Comparison of ENCODE assay signal across 8 mouse cellular contexts in genomic region chr3:158561256-158561986, GRCm38 (mm10). TPM values are rescaled to one million over a fixed set of nuclear protein-coding genes. Genes with fewer than 3 reads are reported as not detected.
DNase-seq lines count a peak whose midpoint lies in the region; ATAC-seq and TF ChIP-seq lines count a peak whose summit lies in the region.

No protein-coding gene starts in this region.

- peak overlapping the region; percentile 78 for H3K4me2 ChIP-seq in lung, postnatal 0 days (replicated peaks; ENCODE audit: low read depth, low read length)
- H3K4me2 ChIP-seq in embryonic facial prominence, embryonic 11.5 days (ENCODE audit: low read depth, low read length), result peak overlapping the region; percentile 98
- H3K4me2 ChIP-seq in neural tube, embryonic 12.5 days (replicated peaks), result peak overlapping the region; percentile 96

- under 1% methylated on average over 46 of the region's 55 CpGs for WGBS in lung, postnatal 0 days
- 1% methylated on average over 54 of the region's 55 CpGs for WGBS in lung, adult 2 months
- under 1% methylated on average over 35 of the region's 55 CpGs for WGBS in embryonic facial prominence, embryonic 11.5 days
- WGBS in hindbrain, embryonic 10.5 days, result under 1% methylated on average over 55 of the region's 55 CpGs
- under 1% methylated on average over 55 of the region's 55 CpGs for WGBS in neural tube, embryonic 12.5 days

- peak; percentile 15 for DNase-seq in lung, postnatal 0 days (ENCODE audit: low spot score)
- DNase-seq in lung, adult 2 months, result no peak
- peak; percentile 41 for DNase-seq in embryonic facial prominence, embryonic 11.5 days (ENCODE audit: low spot score)
- peak; percentile 60 for DNase-seq in hindbrain, embryonic 10.5 days (ENCODE audit: low spot score)
- peak; percentile 89 for DNase-seq in left cerebral cortex, postnatal 4 days
- no peak for DNase-seq in adrenal gland, adult 8-10 months

- ATAC-seq in lung, postnatal 0 days, result peak; percentile 32; the same call in 1 of the 2 replicates
- ATAC-seq in embryonic facial prominence, embryonic 11.5 days (replicated peaks; ENCODE audit: insufficient number of reproducible peaks, low FRiP score, low TSS enrichment, low read depth), result peak; percentile 69
- ATAC-seq in neural tube, embryonic 12.5 days (ENCODE audit: low FRiP score, low read depth), result peak; percentile 83
- no peak for ATAC-seq in monocyte, adult 5-6 weeks (replicated peaks; ENCODE audit: insufficient number of reproducible peaks, low FRiP score, low TSS enrichment, poor library complexity, severe bottlenecking)

- no peaks in the 10 kb centered on the region for H3K36me3 ChIP-seq in lung, postnatal 0 days (ENCODE audit: insufficient read depth, low read length)
- H3K36me3 ChIP-seq in embryonic facial prominence, embryonic 11.5 days (replicated peaks; ENCODE audit: control insufficient read depth, insufficient read depth, low read depth, low read length), result no peaks in the 10 kb centered on the region
- H3K36me3 ChIP-seq in hindbrain, embryonic 10.5 days, result no peaks in the 10 kb centered on the region
- H3K36me3 ChIP-seq in neural tube, embryonic 12.5 days, result no peaks in the 10 kb centered on the region

- intact Hi-C loops in left cerebral cortex, postnatal 4 days (cut with DNase I), result loop anchor here (10.0 kb wide), 2 partner anchors 333 to 713 kb away; no protein-coding TSS in a partner anchor

- no peak for TF ChIP-seq POLR2A in lung, adult 2 months (IDR thresholded peaks at IDR 0.05; ENCODE audit: borderline replicate concordance, extremely low read depth, low read depth, low read length)

- no peak for TF ChIP-seq EP300 in lung, postnatal 0 days (IDR thresholded peaks at IDR 0.05)

- H3K9ac ChIP-seq in lung, postnatal 0 days (replicated peaks; ENCODE audit: low read depth), result no peak overlapping the region
- peak overlapping the region; percentile 63 for H3K9ac ChIP-seq in embryonic facial prominence, embryonic 11.5 days (replicated peaks; ENCODE audit: low read length)
- peak overlapping the region; percentile 77 for H3K9ac ChIP-seq in neural tube, embryonic 12.5 days

- peak overlapping the region; percentile 45 for H3K4me3 ChIP-seq in lung, postnatal 0 days (ENCODE audit: low read depth, low read length)
- no peak overlapping the region for H3K4me3 ChIP-seq in lung, adult 2 months (replicated peaks; ENCODE audit: extremely low read depth, low read depth, low read length)
- H3K4me3 ChIP-seq in embryonic facial prominence, embryonic 11.5 days (ENCODE audit: low read depth, low read length), result peak overlapping the region; percentile 59
- H3K4me3 ChIP-seq in hindbrain, embryonic 10.5 days, result peak overlapping the region; percentile 79
- peak overlapping the region; percentile 70 for H3K4me3 ChIP-seq in neural tube, embryonic 12.5 days

- H3K4me1 ChIP-seq in lung, postnatal 0 days (ENCODE audit: insufficient read depth, low read depth, low read length), result no peaks in the 10 kb centered on the region
- H3K4me1 ChIP-seq in lung, adult 2 months (ENCODE audit: control insufficient read depth, insufficient read depth, low read length), result no peaks in the 10 kb centered on the region
- H3K4me1 ChIP-seq in embryonic facial prominence, embryonic 11.5 days (ENCODE audit: control insufficient read depth, insufficient read depth, low read length), result no peaks in the 10 kb centered on the region
- peaks cover 32% of the 10 kb centered on the region for H3K4me1 ChIP-seq in hindbrain, embryonic 10.5 days (replicated peaks)
- peaks cover 16% of the 10 kb centered on the region; the same call in 1 of the 2 replicates for H3K4me1 ChIP-seq in neural tube, embryonic 12.5 days

- no peak for TF ChIP-seq CTCF in lung, postnatal 0 days (IDR thresholded peaks at IDR 0.05)
- TF ChIP-seq CTCF in lung, adult 2 months (IDR thresholded peaks at IDR 0.05; ENCODE audit: insufficient read depth, low read length), result no peak

- H3K27me3 ChIP-seq in lung, postnatal 0 days (replicated peaks; ENCODE audit: insufficient read depth, low read length), result peaks cover 20% of the 10 kb centered on the region; the same call in 1 of the 2 replicates
- H3K27me3 ChIP-seq in embryonic facial prominence, embryonic 11.5 days (ENCODE audit: control insufficient read depth, insufficient read depth, low read length), result peaks cover 24% of the 10 kb centered on the region
- H3K27me3 ChIP-seq in hindbrain, embryonic 10.5 days (ENCODE audit: insufficient read depth, poor library complexity, severe bottlenecking), result peaks cover 58% of the 10 kb centered on the region
- H3K27me3 ChIP-seq in neural tube, embryonic 12.5 days (replicated peaks), result 0 out of 2 replicates have a peak, but pooled peaks cover 6% of the 10 kb centered on the region

- H3K9me3 ChIP-seq in lung, postnatal 0 days (ENCODE audit: low read length), result no peaks in the 10 kb centered on the region
- H3K9me3 ChIP-seq in embryonic facial prominence, embryonic 11.5 days (replicated peaks; ENCODE audit: control insufficient read depth, low read length), result no peaks in the 10 kb centered on the region
- no peaks in the 10 kb centered on the region for H3K9me3 ChIP-seq in hindbrain, embryonic 10.5 days
- no peaks in the 10 kb centered on the region for H3K9me3 ChIP-seq in neural tube, embryonic 12.5 days

- no peak overlapping the region for H3K27ac ChIP-seq in lung, postnatal 0 days (ENCODE audit: low read length)
- no peak overlapping the region for H3K27ac ChIP-seq in embryonic facial prominence, embryonic 11.5 days (replicated peaks; ENCODE audit: low read depth, low read length)
- peak overlapping the region; percentile 83 for H3K27ac ChIP-seq in hindbrain, embryonic 10.5 days
- H3K27ac ChIP-seq in neural tube, embryonic 12.5 days, result peak overlapping the region; percentile 72; the same call in 1 of the 2 replicates

RNA-seq across cellular contexts. Expression of gene Lrrc7, which starts 0.6 kb away (rescaled TPM):
- not detected in 2 replicates for polyA plus RNA-seq in lung, postnatal 0 days (2015; fragmentation: Nextera tagmentation; extraction: Ambion mirVana)
- not detected in 2 replicates for polyA plus RNA-seq in lung, adult 2 months (2012; rRNA removed)
- polyA plus RNA-seq in embryonic facial prominence, embryonic 11.5 days (2014; fragmentation: Nextera tagmentation; extraction: Ambion mirVana), result 0.58 and 0.77 TPM in 2 replicates
- polyA plus RNA-seq in hindbrain, embryonic 10.5 days (2016; fragmentation: Nextera tagmentation; extraction: Ambion mirVana), result 0.29 and 0.86 TPM in 2 replicates
- total RNA-seq in left cerebral cortex, postnatal 4 days (2021), result 10 to 100 TPM; 84.8 to 94.0 TPM
- 5.7 and 7.1 TPM in 2 replicates for polyA plus RNA-seq in neural tube, embryonic 12.5 days (2016; fragmentation: Nextera tagmentation; extraction: Ambion mirVana)
- not detected in 3 replicates for total RNA-seq in monocyte, adult 5-6 weeks (2017)
- under 1 TPM; 0.17 to 0.34 (median 0.25) TPM for total RNA-seq in adrenal gland, adult 8-10 months (2022)

Comparison
In these comparisons a context has a peak if more than half of its experiments do, and no peak if none do; other contexts are left out.
1. DNase-seq: peak in lung, postnatal 0 days (single experiment), embryonic facial prominence, embryonic 11.5 days (single experiment), hindbrain, embryonic 10.5 days (single experiment) and left cerebral cortex, postnatal 4 days (single experiment); none in lung, adult 2 months (single experiment) and adrenal gland, adult 8-10 months (single experiment).
2. H3K27ac ChIP-seq: peak in hindbrain, embryonic 10.5 days (single experiment) and neural tube, embryonic 12.5 days (single experiment); none in lung, postnatal 0 days (single experiment) and embryonic facial prominence, embryonic 11.5 days (single experiment).
3. Peak in every context shown above with its lines, with median percentiles within 50 percentile points of each other: H3K4me2 ChIP-seq.